Mouse (Mus musculus) B cell, adult (primary cell): Measurements from ENCODE around the gene Sart3. TPM values are rescaled to one million over a fixed set of nuclear protein-coding genes. Genes with fewer than 3 reads are reported as not detected.

ENCODE experiments used
- total RNA-seq: library from RNA; stranded (reverse); gene quantifications from 4 replicates; pipeline ENCODE4 v1.2.4, GENCODE M21; 2023; ENCODE audit not compliant: inconsistent age

Sart3 gene
- 62.9 to 74.1 TPM (median 71.2 TPM) in 4 replicates for total RNA-seq

GRCm38 (mm10) chr5:113772450-113772895 is at the start of gene Sart3, which contains the start of gene Iscu:
Sart3 (minus strand) TSS chr5:113772510.
Iscu (plus strand) TSS chr5:113772748.

GRCm38 (mm10) chr5:113800280-113800679 is 28.0 kb upstream of the Sart3 start, which contains the start of gene Tmem119:
Tmem119 (minus strand) TSS chr5:113800516.

GRCm38 (mm10) chr5:113735345-113736112 is 36.8 kb downstream of the Sart3 start, which contains the start of gene Ficd:
Ficd (plus strand) TSS chr5:113735803.

GRCm38 (mm10) chr5:113724446-113724845 is 47.9 kb downstream of the Sart3 start, which contains the start of gene 1700069L16Rik:
1700069L16Rik (minus strand) TSS chr5:113724772.

Other genes with a start within 250 kb of the Sart3 start
- gene Cmklr1, start 122.1 kb downstream of the Sart3 start, total RNA-seq = 0.22 to 0.90 TPM (median 0.54 TPM) in 3 of 4 replicates, not detected in the other
- gene 1700069L16Rik, start 47.7 kb downstream of the Sart3 start, total RNA-seq = not detected in 4 replicates
- 5.4 to 6.0 TPM (median 5.7 TPM) in 4 replicates for gene Ficd, start 36.7 kb downstream of the Sart3 start, total RNA-seq
- 64.8 to 68.4 TPM (median 67.7 TPM) in 4 replicates for gene Iscu, start 238 bp upstream of the Sart3 start, total RNA-seq
- not detected in 4 replicates for gene Tmem119, start 28.0 kb upstream of the Sart3 start, total RNA-seq
- 48.5 to 50.7 TPM (median 49.1 TPM) in 4 replicates for gene Selplg, start 60.1 kb upstream of the Sart3 start, total RNA-seq
- gene Coro1c, start 136.2 kb upstream of the Sart3 start, total RNA-seq = 47.1 to 73.5 TPM (median 58.3 TPM) in 4 replicates
- gene Ssh1, start 221.4 kb upstream of the Sart3 start, total RNA-seq = 64.9 to 72.2 TPM (median 68.2 TPM) in 4 replicates
- gene Dao, start 231.2 kb upstream of the Sart3 start, total RNA-seq = 0.78 TPM in 1 of 4 replicates, not detected in the others